In the genomic region with DNA sequence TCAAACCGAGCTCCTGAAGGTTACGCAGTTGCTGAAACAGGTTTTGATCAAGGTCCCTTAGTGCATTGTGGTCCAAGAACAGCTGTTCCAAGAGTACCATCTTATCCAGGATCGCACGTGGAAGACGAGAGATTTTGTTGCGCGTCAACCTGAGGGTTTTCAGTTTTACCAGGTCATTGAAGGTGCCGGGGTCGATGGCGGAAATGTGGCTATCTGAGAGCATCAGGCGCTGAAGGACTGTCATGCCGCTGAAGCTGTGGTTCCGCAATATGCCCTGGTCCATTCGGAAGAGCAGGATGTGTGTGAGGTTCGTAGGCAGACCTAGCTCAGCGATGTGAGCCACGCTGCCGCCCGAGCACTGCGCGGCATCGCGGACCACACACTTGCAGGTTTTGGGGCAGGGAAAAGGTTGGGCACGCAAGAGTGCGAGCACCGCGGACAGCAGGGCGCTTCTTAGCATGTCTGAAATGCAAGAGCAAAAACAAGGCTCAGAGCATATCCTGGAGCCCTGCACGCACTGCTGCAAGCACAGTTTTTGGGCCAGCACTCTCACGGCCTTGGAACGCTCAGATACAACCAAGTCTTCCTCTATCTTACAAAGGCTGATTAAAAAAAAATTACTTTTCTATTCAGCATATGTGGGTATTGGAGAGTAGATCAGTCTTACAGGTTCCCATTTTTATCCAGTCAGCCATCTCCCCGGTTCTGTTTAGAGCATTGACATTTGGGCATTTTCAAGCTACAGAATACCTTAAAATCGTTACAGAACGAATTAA, we compare ENCODE assay signal across 8 mouse cellular contexts. TPM values are rescaled to one million over a fixed set of nuclear protein-coding genes. Genes with fewer than 3 reads are reported as not detected.
DNase-seq lines count a peak whose midpoint lies in the region; ATAC-seq and TF ChIP-seq lines count a peak whose summit lies in the region.

No protein-coding gene starts in this region.

- intact Hi-C loops in left cerebral cortex, postnatal 36 days (cut with DNase I) = loop anchor here (2.0 to 10.0 kb wide), 2 partner anchors 57 to 685 kb away; no protein-coding TSS in a partner anchor
- intact Hi-C loops in left cerebral cortex, postnatal 4 days (cut with DNase I) = loop anchor here (10.0 kb wide), 2 partner anchors 55 to 685 kb away; no protein-coding TSS in a partner anchor

- peaks cover 23% of the 10 kb centered on the region for H3K27me3 ChIP-seq in intestine, embryonic 15.5 days (replicated peaks)
- peaks cover 16% of the 10 kb centered on the region for H3K27me3 ChIP-seq in stomach, embryonic 14.5 days (ENCODE audit: control insufficient read depth, insufficient read depth, low read length)

- TF ChIP-seq POLR2A in bone marrow macrophage, adult 2 months (IDR thresholded peaks at IDR 0.05; ENCODE audit: borderline replicate concordance, low read depth, low read length) = no peak

- 0 out of 2 replicates have a peak, but pooled peaks have one; percentile 29 for ATAC-seq in erythroid progenitor cell, adult 5-6 weeks (replicated peaks; ENCODE audit: low FRiP score, poor library complexity, severe bottlenecking)
- peak; percentile 50 for ATAC-seq in intestine, embryonic 15.5 days
- ATAC-seq in stomach, embryonic 14.5 days (ENCODE audit: insufficient number of reproducible peaks, insufficient read depth, low FRiP score, low read depth) = no peak

- 6% methylated on average over 34 of the region's 34 CpGs for WGBS in intestine, embryonic 15.5 days
- WGBS in stomach, embryonic 14.5 days = 5% methylated on average over 34 of the region's 34 CpGs

- no peaks in the 10 kb centered on the region for H3K9me3 ChIP-seq in intestine, embryonic 15.5 days
- no peaks in the 10 kb centered on the region for H3K9me3 ChIP-seq in stomach, embryonic 14.5 days (ENCODE audit: control insufficient read depth, low read depth, low read length)

- no peak overlapping the region for H3K27ac ChIP-seq in bone marrow macrophage, adult 2 months (ENCODE audit: insufficient read depth, low read depth, low read length)
- H3K27ac ChIP-seq in intestine, embryonic 15.5 days = no peak overlapping the region
- no peak overlapping the region for H3K27ac ChIP-seq in stomach, embryonic 14.5 days (ENCODE audit: low read length)

- TF ChIP-seq CTCF in bone marrow macrophage, adult 2 months (IDR thresholded peaks at IDR 0.05; ENCODE audit: low read depth, low read length) = no peak

- peak overlapping the region; percentile 49 for H3K9ac ChIP-seq in intestine, embryonic 15.5 days
- H3K9ac ChIP-seq in stomach, embryonic 14.5 days (replicated peaks; ENCODE audit: low read depth, low read length) = no peak overlapping the region

- no peaks in the 10 kb centered on the region for H3K4me1 ChIP-seq in bone marrow macrophage, adult 2 months (ENCODE audit: control insufficient read depth, insufficient read depth, low read length)
- H3K4me1 ChIP-seq in intestine, embryonic 15.5 days (replicated peaks) = peaks cover 18% of the 10 kb centered on the region
- H3K4me1 ChIP-seq in stomach, embryonic 14.5 days (ENCODE audit: control insufficient read depth, insufficient read depth, low read length) = 0 out of 2 replicates have a peak, but pooled peaks cover 5% of the 10 kb centered on the region

- H3K4me3 ChIP-seq in bone marrow macrophage, adult 2 months (ENCODE audit: insufficient read depth, low read length) = peak overlapping the region; percentile 66
- H3K4me3 ChIP-seq in intestine, embryonic 15.5 days (replicated peaks) = peak overlapping the region; percentile 61
- peak overlapping the region; percentile 54 for H3K4me3 ChIP-seq in stomach, embryonic 14.5 days (ENCODE audit: low read depth, low read length)

- DNase-seq in left cerebral cortex, postnatal 36 days (ENCODE audit: low spot score in 2 of 2) = peak; percentile 27 to 43
- DNase-seq in left cerebral cortex, postnatal 4 days = no peak
- DNase-seq in lung, postnatal 36 days = peak; percentile 15
- DNase-seq in gastrocnemius, postnatal 25 days = no peak

- H3K36me3 ChIP-seq in intestine, embryonic 15.5 days = no peaks in the 10 kb centered on the region
- no peaks in the 10 kb centered on the region; the same call in 1 of the 2 replicates for H3K36me3 ChIP-seq in stomach, embryonic 14.5 days (ENCODE audit: control insufficient read depth, insufficient read depth, low read length)

- H3K4me2 ChIP-seq in intestine, embryonic 15.5 days (replicated peaks) = peak overlapping the region; percentile 99
- peak overlapping the region; percentile 100 for H3K4me2 ChIP-seq in stomach, embryonic 14.5 days (replicated peaks; ENCODE audit: low read depth, low read length)

RNA-seq across cellular contexts. Expression of a gene that starts 1.0 kb away (rescaled TPM):
- total RNA-seq in left cerebral cortex, postnatal 36 days (2021) = 1 to 10 TPM in 1 of 2 experiments, under 1 TPM in 1; 0.99 to 1.2 TPM
- under 1 TPM; 0.30 to 0.62 TPM for total RNA-seq in left cerebral cortex, postnatal 4 days (2021)
- not detected in 2 replicates for polyA plus RNA-seq in bone marrow macrophage, adult 2 months (2012; ENCODE audit: insufficient read depth, insufficient read length, missing spikeins)
- 1.4 and 2.1 TPM in 2 replicates for total RNA-seq in erythroid progenitor cell, adult 5-6 weeks (2015; ENCODE audit: low replicate concordance)
- 1.9 TPM in 1 of 2 replicates, not detected in the other for total RNA-seq in erythroid progenitor cell, adult 5-6 weeks (2017; ENCODE audit: low replicate concordance)
- 0.46 and 0.59 TPM in 2 replicates for polyA plus RNA-seq in intestine, embryonic 15.5 days (2015; fragmentation: Nextera tagmentation; extraction: Ambion mirVana)
- polyA plus RNA-seq in stomach, embryonic 14.5 days (2014; fragmentation: Nextera tagmentation; extraction: Ambion mirVana) = 0.56 and 0.65 TPM in 2 replicates
- total RNA-seq in gastrocnemius, postnatal 25 days (2021) = under 1 TPM in 1 of 2 experiments, not detected in 1; 0.16 TPM

RNA-seq across cellular contexts. Expression of a gene that starts 26.5 kb away (rescaled TPM):
- not detected for total RNA-seq in left cerebral cortex, postnatal 36 days (2021)
- under 1 TPM in 1 of 2 experiments, not detected in 1; 0.12 TPM for total RNA-seq in left cerebral cortex, postnatal 4 days (2021)
- not detected in 2 replicates for polyA plus RNA-seq in bone marrow macrophage, adult 2 months (2012; ENCODE audit: insufficient read depth, insufficient read length, missing spikeins)
- total RNA-seq in erythroid progenitor cell, adult 5-6 weeks (2015; ENCODE audit: low replicate concordance) = not detected in 2 replicates
- total RNA-seq in erythroid progenitor cell, adult 5-6 weeks (2017; ENCODE audit: low replicate concordance) = under 0.01 TPM in 1 of 2 replicates, not detected in the other
- polyA plus RNA-seq in intestine, embryonic 15.5 days (2015; fragmentation: Nextera tagmentation; extraction: Ambion mirVana) = 0.43 and 0.44 TPM in 2 replicates
- polyA plus RNA-seq in stomach, embryonic 14.5 days (2014; fragmentation: Nextera tagmentation; extraction: Ambion mirVana) = 0.52 and 0.55 TPM in 2 replicates
- total RNA-seq in gastrocnemius, postnatal 25 days (2021) = under 1 TPM; 0.10 to 0.16 TPM

RNA-seq across cellular contexts. Expression of a gene that starts 42.3 kb away (rescaled TPM):
- not detected for total RNA-seq in left cerebral cortex, postnatal 36 days (2021)
- not detected for total RNA-seq in left cerebral cortex, postnatal 4 days (2021)
- polyA plus RNA-seq in bone marrow macrophage, adult 2 months (2012; ENCODE audit: insufficient read depth, insufficient read length, missing spikeins) = not detected in 2 replicates
- total RNA-seq in erythroid progenitor cell, adult 5-6 weeks (2015; ENCODE audit: low replicate concordance) = not detected in 2 replicates
- not detected in 2 replicates for total RNA-seq in erythroid progenitor cell, adult 5-6 weeks (2017; ENCODE audit: low replicate concordance)
- polyA plus RNA-seq in intestine, embryonic 15.5 days (2015; fragmentation: Nextera tagmentation; extraction: Ambion mirVana) = 0.19 and 0.20 TPM in 2 replicates
- not detected in 2 replicates for polyA plus RNA-seq in stomach, embryonic 14.5 days (2014; fragmentation: Nextera tagmentation; extraction: Ambion mirVana)
- total RNA-seq in gastrocnemius, postnatal 25 days (2021) = not detected

Comparison
In these comparisons a context has a peak if more than half of its experiments do, and no peak if none do; other contexts are left out.
1. DNase-seq: peak in left cerebral cortex, postnatal 36 days (2 of 2) and lung, postnatal 36 days (single experiment); none in left cerebral cortex, postnatal 4 days (single experiment) and gastrocnemius, postnatal 25 days (single experiment).
2. Peak in every context shown above with its lines, with median percentiles within 50 percentile points of each other: H3K4me3 ChIP-seq.